Mouse (Mus musculus) adrenal gland, postnatal 25 days (tissue): ENCODE data around the gene Kcnk4. TPM values are rescaled to one million over a fixed set of nuclear protein-coding genes. Genes with fewer than 3 reads are reported as not detected.

Experiments used
- DNase-seq: peaks from one replicate; pipeline ENCODE4 v3.0.0; 2021; ENCODE audit warnings: mixed read lengths
- total RNA-seq: library from RNA; stranded (reverse); gene quantifications from 2 replicates; pipeline ENCODE4 v1.2.3, GENCODE M21; 2021

Gene Kcnk4
- total RNA-seq, 1 experiment from 2014 or later: 0.12 TPM

- no peak for DNase-seq
Measured at GRCm38 (mm10) chr19:6968491-6969271, 34.4 kb upstream of the Kcnk4 start.

- no peak for DNase-seq
Measured at GRCm38 (mm10) chr19:6956461-6956860, 22.1 kb upstream of the Kcnk4 start.

- no peak for DNase-seq
Measured at GRCm38 (mm10) chr19:6955424-6955823, 21.1 kb upstream of the Kcnk4 start.

- peak; percentile 65 for DNase-seq
Measured at GRCm38 (mm10) chr19:6954046-6954445, 19.7 kb upstream of the Kcnk4 start.

- DNase-seq: peak; percentile 73
Measured at GRCm38 (mm10) chr19:6952712-6953037, 18.4 kb upstream of the Kcnk4 start.

GRCm38 (mm10) chr19:6951994-6952711 lies 17.8 kb upstream of the Kcnk4 start:
- peak; percentile 88 for DNase-seq

- peak; percentile 92 for DNase-seq
Measured at GRCm38 (mm10) chr19:6951381-6951968, 17.2 kb upstream of the Kcnk4 start.

GRCm38 (mm10) chr19:6950613-6951153 lies 16.4 kb upstream of the Kcnk4 start:
- peak; percentile 61 for DNase-seq

- DNase-seq: no peak
Measured at GRCm38 (mm10) chr19:6949951-6950350, 15.6 kb upstream of the Kcnk4 start.

GRCm38 (mm10) chr19:6949532-6949931 lies 15.2 kb upstream of the Kcnk4 start:
- DNase-seq: no peak

- DNase-seq: no peak
Measured at GRCm38 (mm10) chr19:6948186-6948585, 13.9 kb upstream of the Kcnk4 start.

- DNase-seq: no peak
Measured at GRCm38 (mm10) chr19:6947742-6948141, 13.4 kb upstream of the Kcnk4 start.

GRCm38 (mm10) chr19:6943709-6944108 lies 9.4 kb upstream of the Kcnk4 start:
- no peak for DNase-seq

GRCm38 (mm10) chr19:6942764-6943163 lies 8.4 kb upstream of the Kcnk4 start:
- no peak for DNase-seq

- peak; percentile 94 for DNase-seq
Measured at GRCm38 (mm10) chr19:6942249-6942691, 8.0 kb upstream of the Kcnk4 start, which contains the start of gene Gpr137. TSS of gene Gpr137 (minus strand) at chr19:6942480.

- DNase-seq: peak; percentile 97
Measured at GRCm38 (mm10) chr19:6941372-6942248, 7.3 kb upstream of the Kcnk4 start, which contains the start of gene Bad. TSS of gene Bad (plus strand) at chr19:6941861.

GRCm38 (mm10) chr19:6940396-6941351 lies 6.4 kb upstream of the Kcnk4 start:
- DNase-seq: no peak

GRCm38 (mm10) chr19:6939106-6940002 lies 5.0 kb upstream of the Kcnk4 start:
- no peak for DNase-seq
